Mouse (Mus musculus) mouse trophoblast stem cell (cell line): ENCODE measurements around the gene Nlrp4b.
"Not testable (repeated sequence)": the region's sequence is repeated elsewhere in the genome, so short reads cannot be mapped to it uniquely, and the experiment has no call there.

Experiments
- in situ Hi-C, 2 experiments: fragments of 300-500 bp; cut with MseI, MboI; formaldehyde crosslinking; loops; 2 replicates in 1 of 2; 3 replicates in 1 of 2; pipeline ENCODE4 v1.15.1; 2025

Gene Nlrp4b

GRCm38 (mm10) chr7:10687489-10687888 lies at the start of gene Nlrp4b:
TSS of gene Nlrp4b (plus strand) at chr7:10687789.
- in situ Hi-C loops = no loop called here

GRCm38 (mm10) chr7:10754264-10754663 lies 66.7 kb downstream of the Nlrp4b start, which contains the start of gene Vmn1r71:
TSS of gene Vmn1r71 (minus strand) at chr7:10754364.
- in situ Hi-C loops = no loop called here

GRCm38 (mm10) chr7:10757551-10757950 lies 70.0 kb downstream of the Nlrp4b start:
- in situ Hi-C loops = not testable (repeated sequence)
